Mouse (Mus musculus) E14TG2a.4 (cell line): Measurements from ENCODE around the gene Ctxn1.

ENCODE experiments used
- CTCF ChIP-seq: conservative IDR thresholded peaks from 2 replicates; pipeline ENCODE4 v1.5.1; 2014; ENCODE audit warnings: low read length
- NANOG ChIP-seq: IDR thresholded peaks from 2 replicates; pipeline ENCODE4 v1.6.1; 2014; ENCODE audit warnings: borderline replicate concordance, low read length, mixed read lengths
- POU5F1 ChIP-seq: IDR thresholded peaks from 2 replicates; pipeline ENCODE4 v1.6.1; 2014; ENCODE audit warnings: low read length, borderline replicate concordance

DNA sequence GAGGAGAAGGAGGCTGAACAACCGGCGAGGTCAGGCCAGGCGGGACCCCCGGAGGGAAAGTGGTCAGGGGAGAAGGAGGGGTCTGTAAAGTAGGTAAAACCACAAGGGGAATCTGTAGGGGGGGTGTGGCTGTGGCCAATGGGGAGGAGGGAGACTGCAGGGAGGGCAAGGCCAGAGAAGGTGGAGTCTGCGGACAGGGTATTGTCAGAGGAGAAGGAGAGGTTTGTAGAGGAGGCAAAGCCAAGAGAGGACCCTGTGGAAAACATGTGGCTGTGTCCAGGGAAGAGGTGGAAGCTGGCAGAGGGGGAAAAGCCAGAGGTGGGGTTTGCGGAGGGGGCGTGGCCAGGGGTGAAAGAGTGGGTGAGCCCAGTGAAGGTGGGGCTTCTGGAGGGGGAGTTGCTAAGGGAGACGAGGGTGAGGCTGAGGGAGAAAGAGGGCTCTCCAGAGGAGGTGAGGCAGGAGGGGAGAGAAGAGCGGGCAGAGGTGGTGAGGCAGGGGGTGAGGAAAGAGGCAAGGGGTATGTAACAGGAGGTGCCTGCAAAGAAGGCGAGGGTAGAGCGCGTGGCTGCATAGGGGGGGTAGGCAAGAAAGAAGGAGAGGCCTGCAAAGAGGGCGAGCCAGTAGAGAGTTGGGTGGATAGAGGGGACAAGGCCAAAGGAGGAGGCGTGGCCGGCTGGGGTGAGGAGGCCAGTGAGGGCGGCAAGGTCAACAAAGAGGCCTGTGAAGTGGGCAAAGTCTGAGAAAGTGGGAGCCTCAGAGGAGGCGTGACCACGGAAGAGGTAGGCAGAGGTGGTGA lies 45.7 kb downstream of the Ctxn1 start:
- TF ChIP-seq CTCF (no peak), NANOG (no peak), POU5F1 (no peak)
